Mouse (Mus musculus): ENCODE data around the gene Dlx4.

Dlx4 gene

GRCm38 (mm10) chr11:95142980-95143575 is 3.0 kb downstream of the Dlx4 start:
- no peak for DNase-seq (ENCODE audit: low spot score)

DNA sequence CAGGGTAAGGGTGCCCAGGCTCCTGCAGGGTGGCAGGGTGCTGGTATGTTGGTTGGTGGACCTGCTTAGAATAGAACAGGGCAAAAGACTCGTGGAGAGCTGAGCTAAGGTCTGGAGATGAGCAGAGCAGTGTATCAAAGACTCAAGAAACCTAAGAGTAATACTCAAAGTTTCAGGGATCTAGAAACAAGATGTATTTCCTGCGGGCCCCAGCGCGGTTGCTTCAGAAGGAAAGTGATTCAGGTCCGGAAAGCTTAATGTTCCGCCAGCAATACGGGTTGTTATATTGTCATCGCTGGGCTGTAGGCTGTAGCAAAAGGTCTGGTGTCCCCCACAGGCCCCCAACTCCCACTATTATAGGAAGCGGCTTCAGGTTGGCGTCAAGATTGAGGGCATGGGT is 3.8 kb downstream of the Dlx4 start:
- DNase-seq (ENCODE audit: low spot score) = no peak

DNA sequence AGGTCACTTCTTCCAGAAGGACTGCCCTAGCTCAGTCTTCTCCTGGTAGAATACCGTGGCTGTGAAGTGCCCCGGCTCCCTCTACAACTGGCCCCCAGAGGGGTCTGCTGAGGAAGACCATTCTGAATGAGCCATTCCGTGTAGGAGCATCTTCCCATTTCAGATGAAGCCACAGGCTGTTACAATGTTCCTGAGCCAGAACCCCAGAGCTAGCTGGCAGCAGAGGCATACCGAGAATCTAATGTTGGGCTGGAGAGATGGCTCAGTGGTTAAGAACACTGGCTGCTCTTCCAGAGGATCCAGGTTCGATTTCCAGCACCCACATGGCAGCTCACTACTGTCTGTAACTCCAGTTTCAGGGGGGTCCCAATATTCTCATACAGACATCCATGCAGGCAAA is 6.2 kb downstream of the Dlx4 start:
- no peak for DNase-seq (ENCODE audit: low spot score)

DNA sequence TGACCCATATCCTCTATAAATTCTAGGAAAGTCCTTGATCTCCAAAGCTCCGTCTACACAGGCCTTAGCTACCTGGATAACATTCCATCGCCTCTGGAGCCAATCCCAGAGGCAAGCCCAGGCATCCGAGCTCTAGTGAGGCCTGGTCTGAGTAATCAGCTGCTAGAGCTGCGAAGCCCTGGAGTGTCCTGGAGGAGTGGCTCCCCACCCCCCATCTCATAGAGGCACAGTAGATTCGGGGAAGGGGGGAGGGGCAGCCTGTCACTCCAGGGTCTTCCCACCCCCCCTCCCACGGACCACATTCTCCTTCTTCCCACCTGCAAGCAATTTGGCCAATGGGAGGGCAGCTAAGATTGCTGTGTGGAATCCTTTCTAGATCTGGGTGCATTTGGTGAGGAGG is 8.8 kb downstream of the Dlx4 start:
- no peak for DNase-seq (ENCODE audit: low spot score)

DNA sequence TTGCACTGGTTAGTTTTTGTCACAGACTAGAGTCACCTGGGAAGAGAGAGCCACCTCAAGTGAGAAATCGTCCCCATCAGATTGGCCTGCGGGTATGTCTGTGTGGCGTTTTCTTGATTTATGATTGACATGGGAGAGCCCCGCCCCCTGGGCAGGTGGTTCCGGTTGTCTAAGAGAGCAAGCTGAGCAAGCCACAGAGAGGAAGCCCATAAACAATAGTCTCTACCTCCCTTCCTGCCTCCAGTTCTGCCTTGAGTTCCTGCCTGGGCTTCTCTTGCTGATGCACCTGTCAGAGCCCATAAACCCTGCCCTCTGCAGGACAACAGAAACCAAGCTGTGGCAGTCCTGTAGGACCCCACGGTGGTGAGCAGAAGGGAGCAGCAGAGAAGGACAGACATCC is 12.7 kb downstream of the Dlx4 start:
- no peak for DNase-seq (ENCODE audit: low spot score)

- no peak for DNase-seq (ENCODE audit: low spot score)
Observed at GRCm38 (mm10) chr11:95130668-95131252, 15.3 kb downstream of the Dlx4 start.

GRCm38 (mm10) chr11:95128359-95128758 is 17.7 kb downstream of the Dlx4 start:
- no peak for DNase-seq (ENCODE audit: low spot score)

- DNase-seq (ENCODE audit: low spot score) = peak; percentile 43
Observed at GRCm38 (mm10) chr11:95126272-95127245, 19.5 kb downstream of the Dlx4 start.

DNA sequence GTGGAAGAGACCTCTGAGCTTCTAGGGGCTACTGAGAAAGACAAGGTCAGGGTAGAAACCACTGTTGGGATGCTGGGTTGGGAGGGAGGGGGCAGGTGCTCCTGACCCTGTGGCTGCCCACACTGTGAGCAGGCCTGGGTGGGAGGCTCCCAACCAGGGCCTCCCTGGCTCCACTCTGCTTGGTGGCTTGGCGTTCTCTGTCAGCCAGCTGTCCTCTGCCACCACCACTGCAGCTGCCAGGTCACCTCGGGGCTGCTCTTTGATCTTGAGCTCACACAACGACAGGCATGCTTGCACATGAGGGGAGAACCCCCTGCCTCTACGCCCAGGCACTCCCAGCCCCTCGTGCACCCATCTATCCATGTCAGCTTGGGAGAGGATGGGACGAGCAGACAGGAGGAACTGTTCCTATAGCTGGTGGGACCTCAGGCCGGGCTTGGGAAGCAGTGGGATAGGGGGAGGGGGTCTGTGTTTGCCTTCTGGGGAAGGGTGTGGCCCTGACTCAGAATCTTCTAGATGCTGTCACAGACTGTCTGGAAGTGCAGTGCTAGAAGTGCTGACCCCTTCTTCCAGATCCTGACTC is 20.6 kb downstream of the Dlx4 start:
- DNase-seq (ENCODE audit: low spot score) = no peak

GRCm38 (mm10) chr11:95122100-95122489 is 24.0 kb downstream of the Dlx4 start:
- no peak for DNase-seq (ENCODE audit: low spot score)

DNA sequence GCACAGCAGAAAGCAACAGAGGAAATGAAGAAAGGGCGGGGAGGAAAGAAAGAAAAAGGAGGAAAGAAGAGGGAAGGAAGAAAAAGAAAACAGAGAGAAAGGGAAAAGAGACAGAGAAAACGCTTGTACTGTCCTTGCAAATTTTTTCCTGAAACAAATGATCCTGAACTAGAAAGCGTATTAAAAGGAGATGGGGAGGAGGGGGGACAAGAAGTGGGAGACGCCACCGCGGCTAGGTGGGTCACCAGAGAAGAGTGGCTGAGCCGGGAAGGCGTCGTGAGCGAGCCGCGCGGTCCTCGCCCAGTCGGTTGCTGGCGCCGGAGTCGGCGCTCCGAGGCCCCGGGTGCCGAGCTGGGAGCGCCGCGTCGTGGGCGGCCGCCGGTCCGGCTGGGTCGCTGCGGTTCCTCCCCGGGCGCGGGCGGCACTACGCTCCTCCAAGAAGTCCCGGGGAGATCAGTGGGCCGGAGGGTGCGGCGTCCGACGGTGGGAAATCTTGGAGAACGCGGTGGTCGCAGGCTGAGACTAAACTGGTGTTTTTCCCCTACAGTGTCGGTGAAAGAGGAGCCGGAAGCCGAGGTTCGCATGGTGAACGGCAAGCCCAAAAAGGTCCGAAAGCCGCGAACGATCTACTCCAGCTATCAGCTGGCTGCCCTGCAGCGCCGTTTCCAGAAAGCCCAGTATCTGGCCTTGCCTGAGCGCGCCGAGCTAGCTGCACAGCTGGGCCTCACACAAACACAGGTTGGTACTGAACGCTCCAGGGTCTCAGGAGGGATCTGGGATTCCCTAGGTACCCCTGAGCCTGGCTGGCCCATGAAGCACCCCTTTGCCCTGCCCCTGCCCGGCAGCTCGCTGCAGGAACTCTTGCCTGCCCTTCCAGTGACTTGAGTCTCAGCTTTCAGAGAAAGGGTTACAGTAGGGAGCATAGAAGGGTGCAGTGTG is 24.6 kb downstream of the Dlx4 start:
- no peak for DNase-seq (ENCODE audit: low spot score)

GRCm38 (mm10) chr11:95120633-95121020 is 25.4 kb downstream of the Dlx4 start:
- DNase-seq (ENCODE audit: low spot score) = no peak

- DNase-seq (ENCODE audit: low spot score) = no peak
Observed at GRCm38 (mm10) chr11:95119990-95120632, 26.0 kb downstream of the Dlx4 start, which contains the start of gene Dlx3. Gene Dlx3 (plus strand): TSS chr11:95120119.

GRCm38 (mm10) chr11:95118505-95118904 is 27.6 kb downstream of the Dlx4 start:
- DNase-seq (ENCODE audit: low spot score) = peak; percentile 80

- peak; percentile 87 for DNase-seq (ENCODE audit: low spot score)
Observed at GRCm38 (mm10) chr11:95117030-95117429, 29.0 kb downstream of the Dlx4 start.

- DNase-seq (ENCODE audit: low spot score) = no peak
Observed at GRCm38 (mm10) chr11:95110081-95110480, 36.0 kb downstream of the Dlx4 start.

DNA sequence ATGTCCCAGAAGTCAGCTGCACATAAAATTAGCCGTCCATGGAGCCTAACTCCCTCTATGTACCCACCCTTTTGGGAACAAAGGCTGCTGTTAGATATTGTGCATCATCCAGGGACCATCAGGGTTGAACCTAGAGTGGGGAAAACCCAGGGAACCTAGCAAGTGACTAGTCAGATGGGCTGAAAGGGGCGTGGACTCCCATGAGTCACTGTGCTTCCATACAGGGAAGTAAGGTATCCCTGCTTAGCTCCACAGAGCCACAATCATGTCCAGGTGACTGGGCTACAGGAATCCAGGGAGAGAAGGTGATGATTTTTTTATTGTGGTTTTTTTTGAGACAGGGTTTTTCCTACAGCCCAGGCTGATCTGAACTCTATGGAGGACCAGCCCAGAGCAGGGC is 37.1 kb downstream of the Dlx4 start:
- no peak for DNase-seq (ENCODE audit: low spot score)

GRCm38 (mm10) chr11:95106440-95107236 is 39.4 kb downstream of the Dlx4 start:
- peak; percentile 78 for DNase-seq (ENCODE audit: low spot score)

GRCm38 (mm10) chr11:95105274-95105874 is 40.7 kb downstream of the Dlx4 start:
- no peak for DNase-seq (ENCODE audit: low spot score)

- DNase-seq (ENCODE audit: low spot score) = no peak
Observed at GRCm38 (mm10) chr11:95104266-95104665, 41.8 kb downstream of the Dlx4 start.

Data from adipocyte (in vitro differentiated cells).